Mouse (Mus musculus): ENCODE measurements around the gene Lrp10. TPM values are rescaled to one million over a fixed set of nuclear protein-coding genes. Genes with fewer than 3 reads are reported as not detected.

Lrp10 gene
- polyA plus RNA-seq, 1 experiment: 22.9 TPM

GRCm38 (mm10) chr14:54477172-54477909 lies 13.4 kb downstream of the Lrp10 start:
- TF ChIP-seq EP300 (IDR thresholded peaks at IDR 0.05; ENCODE audit: insufficient read depth, low read depth, low read length) (no peak), CTCF (IDR thresholded peaks at IDR 0.05; ENCODE audit: low read depth, low read length) (no peak), POLR2A (IDR thresholded peaks at IDR 0.05; ENCODE audit: insufficient read depth, low read length) (no peak)
- Histone ChIP-seq H3K9me3 (replicated peaks; ENCODE audit: control insufficient read depth, insufficient read depth, low read length, poor library complexity, severe bottlenecking) (no peaks in the 10 kb centered on the region), H3K36me3 (ENCODE audit: control insufficient read depth, insufficient read depth, low read length, poor library complexity, severe bottlenecking) (no peaks in the 10 kb centered on the region), H3K4me1 (ENCODE audit: control insufficient read depth, insufficient read depth, low read length) (no peaks in the 10 kb centered on the region), H3K4me3 (ENCODE audit: low read depth, low read length) (no peak overlapping the region), H3K27ac (ENCODE audit: insufficient read depth, low read length) (no peak overlapping the region), H3K27me3 (ENCODE audit: control insufficient read depth, insufficient read depth, low read length, poor library complexity, severe bottlenecking) (no peaks in the 10 kb centered on the region), H3K9ac (ENCODE audit: low read depth, poor library complexity, severe bottlenecking) (no peak overlapping the region)

- Histone ChIP-seq H3K4me3 (ENCODE audit: low read depth, low read length) (peak overlapping the region; percentile 70), H3K27me3 (ENCODE audit: control insufficient read depth, insufficient read depth, low read length, poor library complexity, severe bottlenecking) (no peaks in the 10 kb centered on the region), H3K4me1 (ENCODE audit: control insufficient read depth, insufficient read depth, low read length) (no peaks in the 10 kb centered on the region), H3K36me3 (ENCODE audit: control insufficient read depth, insufficient read depth, low read length, poor library complexity, severe bottlenecking) (no peaks in the 10 kb centered on the region), H3K9ac (ENCODE audit: low read depth, poor library complexity, severe bottlenecking) (peak overlapping the region; percentile 42), H3K9me3 (replicated peaks; ENCODE audit: control insufficient read depth, insufficient read depth, low read length, poor library complexity, severe bottlenecking) (no peaks in the 10 kb centered on the region), H3K27ac (ENCODE audit: insufficient read depth, low read length) (no peak overlapping the region)
- no peak for TF ChIP-seq POLR2A (IDR thresholded peaks at IDR 0.05; ENCODE audit: insufficient read depth, low read length)
- no peak for TF ChIP-seq EP300 (IDR thresholded peaks at IDR 0.05; ENCODE audit: insufficient read depth, low read depth, low read length)
- TF ChIP-seq CTCF (IDR thresholded peaks at IDR 0.05; ENCODE audit: low read depth, low read length): no peak
Measured at GRCm38 (mm10) chr14:54479451-54479920, 15.5 kb downstream of the Lrp10 start.

DNA sequence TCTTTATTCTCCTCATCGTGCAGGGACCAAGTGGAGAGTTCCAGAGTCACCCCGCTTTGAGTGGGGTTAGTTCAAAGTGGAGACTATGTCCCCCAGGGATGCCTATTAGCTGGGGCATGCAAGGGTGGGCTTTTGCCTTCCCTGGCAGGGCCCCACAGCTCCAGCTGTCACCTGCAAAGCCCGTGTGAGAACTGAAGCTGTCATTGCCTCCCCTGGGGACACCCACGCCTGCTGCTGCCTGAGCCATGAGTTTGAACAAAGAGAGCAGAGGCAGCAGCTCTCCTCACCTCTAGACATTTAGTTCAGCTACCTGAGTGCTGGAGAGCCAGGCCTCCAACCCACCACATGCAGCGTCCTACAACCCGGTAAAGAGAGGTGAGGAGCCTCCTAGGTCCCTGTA lies 16.7 kb downstream of the Lrp10 start:
- no peak overlapping the region for H3K27ac ChIP-seq (ENCODE audit: insufficient read depth, low read length)
- H3K9me3 ChIP-seq (replicated peaks; ENCODE audit: control insufficient read depth, insufficient read depth, low read length, poor library complexity, severe bottlenecking): no peaks in the 10 kb centered on the region
- no peak for TF ChIP-seq POLR2A (IDR thresholded peaks at IDR 0.05; ENCODE audit: insufficient read depth, low read length)
- no peak for TF ChIP-seq EP300 (IDR thresholded peaks at IDR 0.05; ENCODE audit: insufficient read depth, low read depth, low read length)
- no peak for TF ChIP-seq CTCF (IDR thresholded peaks at IDR 0.05; ENCODE audit: low read depth, low read length)
- no peak overlapping the region for H3K4me3 ChIP-seq (ENCODE audit: low read depth, low read length)
- H3K36me3 ChIP-seq (ENCODE audit: control insufficient read depth, insufficient read depth, low read length, poor library complexity, severe bottlenecking): no peaks in the 10 kb centered on the region
- no peaks in the 10 kb centered on the region for H3K4me1 ChIP-seq (ENCODE audit: control insufficient read depth, insufficient read depth, low read length)
- no peaks in the 10 kb centered on the region for H3K27me3 ChIP-seq (ENCODE audit: control insufficient read depth, insufficient read depth, low read length, poor library complexity, severe bottlenecking)
- no peak overlapping the region for H3K9ac ChIP-seq (ENCODE audit: low read depth, poor library complexity, severe bottlenecking)

DNA sequence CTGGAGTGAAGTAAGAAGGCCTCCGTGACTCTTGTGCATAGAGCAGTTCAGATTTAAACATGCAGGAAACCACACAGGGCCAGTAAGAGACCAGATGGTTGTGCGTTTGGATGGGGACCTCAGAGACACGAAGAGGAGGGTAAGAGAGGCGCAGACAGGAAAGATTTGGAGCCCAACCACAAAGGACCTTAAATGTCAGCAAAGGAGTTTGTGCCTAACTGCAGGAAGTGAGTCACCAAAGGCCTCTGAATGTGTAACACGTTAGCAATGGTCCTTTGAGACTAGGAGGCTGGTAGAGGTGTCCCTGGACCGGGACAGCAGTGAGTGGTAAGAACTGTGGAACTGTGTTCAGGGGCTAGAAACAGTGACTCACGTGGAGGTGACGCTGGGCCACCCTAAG lies 17.5 kb downstream of the Lrp10 start:
- TF ChIP-seq CTCF (IDR thresholded peaks at IDR 0.05; ENCODE audit: low read depth, low read length) (no peak), EP300 (IDR thresholded peaks at IDR 0.05; ENCODE audit: insufficient read depth, low read depth, low read length) (no peak), POLR2A (IDR thresholded peaks at IDR 0.05; ENCODE audit: insufficient read depth, low read length) (no peak)
- no peak overlapping the region for H3K4me3 ChIP-seq (ENCODE audit: low read depth, low read length)
- H3K9me3 ChIP-seq (replicated peaks; ENCODE audit: control insufficient read depth, insufficient read depth, low read length, poor library complexity, severe bottlenecking): no peaks in the 10 kb centered on the region
- H3K9ac ChIP-seq (ENCODE audit: low read depth, poor library complexity, severe bottlenecking): no peak overlapping the region
- H3K27me3 ChIP-seq (ENCODE audit: control insufficient read depth, insufficient read depth, low read length, poor library complexity, severe bottlenecking): no peaks in the 10 kb centered on the region
- no peak overlapping the region for H3K27ac ChIP-seq (ENCODE audit: insufficient read depth, low read length)
- H3K36me3 ChIP-seq (ENCODE audit: control insufficient read depth, insufficient read depth, low read length, poor library complexity, severe bottlenecking): no peaks in the 10 kb centered on the region
- no peaks in the 10 kb centered on the region for H3K4me1 ChIP-seq (ENCODE audit: control insufficient read depth, insufficient read depth, low read length)

DNA sequence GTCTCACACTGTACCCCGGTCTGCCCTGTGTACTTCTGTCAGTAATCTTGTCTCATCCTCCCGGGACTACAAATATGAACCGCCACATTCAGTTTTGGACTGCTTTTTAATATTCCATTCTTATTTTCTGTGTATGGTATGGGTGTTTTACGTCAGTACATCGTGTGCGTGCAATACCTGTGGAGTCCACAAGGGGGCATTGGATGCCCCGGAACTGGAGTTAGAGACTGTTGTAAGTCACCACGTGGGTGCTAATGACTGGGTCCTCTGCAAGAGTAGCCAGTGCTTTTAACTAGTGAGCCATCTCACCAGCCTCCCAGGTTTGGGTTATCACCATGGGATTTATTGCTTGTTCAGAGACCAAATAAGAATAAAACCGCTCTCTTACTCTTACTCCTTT lies 18.6 kb downstream of the Lrp10 start:
- TF ChIP-seq CTCF (IDR thresholded peaks at IDR 0.05; ENCODE audit: low read depth, low read length) (peak; percentile 79), POLR2A (IDR thresholded peaks at IDR 0.05; ENCODE audit: insufficient read depth, low read length) (no peak), EP300 (IDR thresholded peaks at IDR 0.05; ENCODE audit: insufficient read depth, low read depth, low read length) (no peak)
- Histone ChIP-seq H3K36me3 (ENCODE audit: control insufficient read depth, insufficient read depth, low read length, poor library complexity, severe bottlenecking) (no peaks in the 10 kb centered on the region), H3K27me3 (ENCODE audit: control insufficient read depth, insufficient read depth, low read length, poor library complexity, severe bottlenecking) (no peaks in the 10 kb centered on the region), H3K9me3 (replicated peaks; ENCODE audit: control insufficient read depth, insufficient read depth, low read length, poor library complexity, severe bottlenecking) (no peaks in the 10 kb centered on the region), H3K4me3 (ENCODE audit: low read depth, low read length) (no peak overlapping the region), H3K4me1 (ENCODE audit: control insufficient read depth, insufficient read depth, low read length) (no peaks in the 10 kb centered on the region), H3K27ac (ENCODE audit: insufficient read depth, low read length) (no peak overlapping the region), H3K9ac (ENCODE audit: low read depth, poor library complexity, severe bottlenecking) (no peak overlapping the region)

- no peak for TF ChIP-seq CTCF (IDR thresholded peaks at IDR 0.05; ENCODE audit: low read depth, low read length)
- no peak for TF ChIP-seq EP300 (IDR thresholded peaks at IDR 0.05; ENCODE audit: insufficient read depth, low read depth, low read length)
- no peak for TF ChIP-seq POLR2A (IDR thresholded peaks at IDR 0.05; ENCODE audit: insufficient read depth, low read length)
- Histone ChIP-seq H3K9ac (ENCODE audit: low read depth, poor library complexity, severe bottlenecking) (no peak overlapping the region), H3K4me3 (ENCODE audit: low read depth, low read length) (no peak overlapping the region), H3K9me3 (replicated peaks; ENCODE audit: control insufficient read depth, insufficient read depth, low read length, poor library complexity, severe bottlenecking) (no peaks in the 10 kb centered on the region), H3K36me3 (ENCODE audit: control insufficient read depth, insufficient read depth, low read length, poor library complexity, severe bottlenecking) (no peaks in the 10 kb centered on the region), H3K27me3 (ENCODE audit: control insufficient read depth, insufficient read depth, low read length, poor library complexity, severe bottlenecking) (no peaks in the 10 kb centered on the region), H3K27ac (ENCODE audit: insufficient read depth, low read length) (no peak overlapping the region), H3K4me1 (ENCODE audit: control insufficient read depth, insufficient read depth, low read length) (no peaks in the 10 kb centered on the region)
Measured at GRCm38 (mm10) chr14:54485899-54486298, 22.0 kb downstream of the Lrp10 start.
